Mouse (Mus musculus): ENCODE measurements around the gene Sv2b. TPM values are rescaled to one million over a fixed set of nuclear protein-coding genes. Genes with fewer than 3 reads are reported as not detected.

Gene Sv2b
- not detected in 2 replicates for polyA plus RNA-seq (2012; rRNA removed)

DNA sequence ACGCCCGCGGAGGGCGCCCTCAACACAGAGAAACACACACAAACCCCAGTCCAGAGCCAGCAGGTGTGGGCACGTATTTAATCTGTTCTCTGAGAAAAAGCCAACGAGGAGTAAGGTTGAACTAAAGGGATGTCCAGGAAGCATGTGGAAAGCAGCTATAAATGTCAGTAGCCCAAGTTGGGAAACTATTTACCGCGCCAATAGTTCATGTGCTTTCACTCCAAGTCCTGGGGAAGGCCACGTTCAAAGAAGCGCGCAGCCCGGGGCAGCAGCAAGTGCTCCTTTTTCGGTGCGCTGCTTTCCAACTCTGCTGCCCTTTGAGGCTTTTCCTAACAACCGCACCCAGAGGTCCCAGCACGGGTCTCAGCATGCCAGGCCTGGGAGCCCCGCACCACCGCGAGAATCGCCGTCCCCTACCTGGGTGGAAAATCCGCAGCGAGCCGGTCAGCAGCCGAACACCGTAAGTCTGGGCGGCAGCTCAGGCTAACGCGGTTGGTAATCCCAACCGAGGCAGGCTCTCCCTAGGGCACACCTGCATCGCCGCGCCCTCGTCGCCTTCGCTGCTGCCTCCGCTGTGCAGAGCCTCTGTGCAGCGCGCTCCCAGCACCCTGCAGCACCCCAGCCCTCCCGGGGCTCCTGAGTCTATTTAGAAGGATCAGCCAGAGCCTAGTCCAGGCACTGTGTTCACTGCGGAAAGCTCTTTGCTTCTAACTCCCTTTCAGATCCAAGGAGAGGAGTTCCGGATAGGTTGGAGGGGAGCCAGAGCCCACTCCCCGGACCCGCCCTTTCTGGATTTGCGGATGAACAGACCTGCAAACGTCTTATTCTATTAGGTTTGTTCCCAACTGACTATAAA is at the start of gene Sv2b:
Gene Sv2b (minus strand): TSS at position 806 of the 856 bp plus-strand sequence.
- no peak for TF ChIP-seq CTCF (conservative IDR thresholded peaks at IDR 0.05; ENCODE audit: insufficient read depth, insufficient read length, low read depth, low read length)
- TF ChIP-seq POLR2A (IDR thresholded peaks at IDR 0.05; ENCODE audit: low read depth, low read length), result no peak
- no peak for DNase-seq
- Histone ChIP-seq H3K27me3 (replicated peaks; ENCODE audit: control insufficient read depth, insufficient read depth, low read length) (peaks cover 3% of the 10 kb centered on the region; the same call in 1 of the 2 replicates), H3K4me1 (ENCODE audit: control insufficient read depth, insufficient read depth, low read length) (no peaks in the 10 kb centered on the region), H3K36me3 (ENCODE audit: control insufficient read depth, insufficient read depth, low read length) (no peaks in the 10 kb centered on the region), H3K27ac (ENCODE audit: insufficient read depth, low read depth, low read length) (no peak within 1 kb of the TSS), H3K4me3 (ENCODE audit: insufficient read depth, low read depth, low read length) (peak within 1 kb of the TSS; percentile 19; the same call in 1 of the 2 replicates)
- WGBS, result 3% methylated on average over 46 of the region's 46 CpGs

DNA sequence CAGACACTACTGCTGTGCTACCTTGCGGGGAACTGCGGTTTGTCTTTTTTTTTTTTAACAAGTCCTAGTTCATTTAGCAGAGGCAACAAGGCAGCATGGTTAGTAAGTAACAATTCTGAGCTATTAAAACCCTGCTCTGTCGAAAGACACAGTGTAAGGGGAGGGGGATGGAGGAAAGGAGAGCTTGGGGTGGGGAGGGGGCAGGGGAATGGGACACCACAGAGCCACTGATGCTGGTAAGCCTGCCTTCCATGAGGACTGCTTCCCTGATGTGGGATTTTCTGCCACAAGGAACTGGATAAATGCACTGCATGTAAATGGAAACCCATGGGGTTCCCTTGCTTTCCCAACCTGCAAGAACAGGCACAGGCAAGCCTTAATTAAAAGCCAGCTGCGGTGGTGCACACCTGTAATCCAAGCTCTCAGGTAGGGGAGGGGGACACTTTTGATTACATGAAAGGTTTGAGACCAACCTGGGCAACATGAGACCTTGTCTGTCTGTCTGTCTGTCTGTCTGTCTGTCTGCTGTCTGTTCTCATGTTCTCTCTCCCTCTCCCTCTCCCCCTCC is 49.3 kb upstream of the Sv2b start:
- Histone ChIP-seq H3K27ac (ENCODE audit: insufficient read depth, low read depth, low read length) (no peak overlapping the region), H3K36me3 (ENCODE audit: control insufficient read depth, insufficient read depth, low read length) (no peaks in the 10 kb centered on the region), H3K4me3 (ENCODE audit: insufficient read depth, low read depth, low read length) (no peak overlapping the region), H3K4me1 (ENCODE audit: control insufficient read depth, insufficient read depth, low read length) (no peaks in the 10 kb centered on the region), H3K27me3 (replicated peaks; ENCODE audit: control insufficient read depth, insufficient read depth, low read length) (no peaks in the 10 kb centered on the region)
- DNase-seq, result no peak
- TF ChIP-seq CTCF (conservative IDR thresholded peaks at IDR 0.05; ENCODE audit: insufficient read depth, insufficient read length, low read depth, low read length), result no peak
- no peak for TF ChIP-seq POLR2A (IDR thresholded peaks at IDR 0.05; ENCODE audit: low read depth, low read length)
- 43% methylated on average over 4 of the region's 4 CpGs for WGBS

GRCm38 (mm10) chr7:75355521-75355920 is 46.5 kb upstream of the Sv2b start:
- H3K36me3 ChIP-seq (ENCODE audit: control insufficient read depth, insufficient read depth, low read length), result no peaks in the 10 kb centered on the region
- H3K4me1 ChIP-seq (ENCODE audit: control insufficient read depth, insufficient read depth, low read length), result no peaks in the 10 kb centered on the region
- no peak overlapping the region for H3K4me3 ChIP-seq (ENCODE audit: insufficient read depth, low read depth, low read length)
- H3K27ac ChIP-seq (ENCODE audit: insufficient read depth, low read depth, low read length), result no peak overlapping the region
- whole genome bisulfite sequencing, result 78% methylated on average over 2 of the region's 2 CpGs
- H3K27me3 ChIP-seq (replicated peaks; ENCODE audit: control insufficient read depth, insufficient read depth, low read length), result no peaks in the 10 kb centered on the region
- no peak for DNase-seq
- TF ChIP-seq POLR2A (IDR thresholded peaks at IDR 0.05; ENCODE audit: low read depth, low read length), result no peak
- TF ChIP-seq CTCF (conservative IDR thresholded peaks at IDR 0.05; ENCODE audit: insufficient read depth, insufficient read length, low read depth, low read length), result no peak

GRCm38 (mm10) chr7:75352777-75353374 is 43.8 kb upstream of the Sv2b start:
- TF ChIP-seq CTCF (conservative IDR thresholded peaks at IDR 0.05; ENCODE audit: insufficient read depth, insufficient read length, low read depth, low read length) (no peak), POLR2A (IDR thresholded peaks at IDR 0.05; ENCODE audit: low read depth, low read length) (no peak)
- no peak overlapping the region for H3K4me3 ChIP-seq (ENCODE audit: insufficient read depth, low read depth, low read length)
- 42% methylated on average over 1 of the region's 1 CpGs for WGBS

DNA sequence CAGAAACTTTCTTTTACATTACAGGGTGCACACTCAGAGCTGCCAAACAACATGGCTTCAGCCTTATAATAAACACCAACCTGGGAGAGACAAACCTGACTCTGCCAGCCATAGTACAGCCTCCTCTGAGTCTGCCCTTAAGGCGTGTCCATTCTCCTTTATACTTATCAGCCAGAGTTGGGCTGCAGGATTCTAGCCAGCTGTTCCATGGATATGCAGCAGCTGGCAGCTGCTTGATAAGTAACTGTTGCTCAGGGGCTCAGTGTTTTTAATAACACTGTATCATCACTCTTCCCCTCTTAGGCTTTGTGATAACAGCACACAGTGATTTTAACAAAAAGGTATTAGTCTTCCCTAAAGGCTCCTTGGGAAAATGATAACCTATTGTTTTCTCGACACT is 41.1 kb upstream of the Sv2b start:
- no peak for TF ChIP-seq POLR2A (IDR thresholded peaks at IDR 0.05; ENCODE audit: low read depth, low read length)
- no peak for TF ChIP-seq CTCF (conservative IDR thresholded peaks at IDR 0.05; ENCODE audit: insufficient read depth, insufficient read length, low read depth, low read length)
- Histone ChIP-seq H3K27ac (ENCODE audit: insufficient read depth, low read depth, low read length) (no peak overlapping the region), H3K4me1 (ENCODE audit: control insufficient read depth, insufficient read depth, low read length) (no peaks in the 10 kb centered on the region), H3K4me3 (ENCODE audit: insufficient read depth, low read depth, low read length) (no peak overlapping the region), H3K36me3 (ENCODE audit: control insufficient read depth, insufficient read depth, low read length) (no peaks in the 10 kb centered on the region), H3K27me3 (replicated peaks; ENCODE audit: control insufficient read depth, insufficient read depth, low read length) (no peaks in the 10 kb centered on the region)
- 67% methylated on average over 2 of the region's 2 CpGs for WGBS
- no peak for DNase-seq

More at GRCm38 (mm10) chr7:75352777-75353374, 43.8 kb upstream of the Sv2b start:
- H3K4me1 ChIP-seq (ENCODE audit: control insufficient read depth, insufficient read depth, low read length), result no peaks in the 10 kb centered on the region
- no peak overlapping the region for H3K27ac ChIP-seq (ENCODE audit: insufficient read depth, low read depth, low read length)
- H3K27me3 ChIP-seq (replicated peaks; ENCODE audit: control insufficient read depth, insufficient read depth, low read length), result no peaks in the 10 kb centered on the region
- DNase-seq, result no peak
- H3K36me3 ChIP-seq (ENCODE audit: control insufficient read depth, insufficient read depth, low read length), result no peaks in the 10 kb centered on the region

GRCm38 (mm10) chr7:75332311-75332710 is 23.2 kb upstream of the Sv2b start:
- no peak for TF ChIP-seq POLR2A (IDR thresholded peaks at IDR 0.05; ENCODE audit: low read depth, low read length)
- no peak for TF ChIP-seq CTCF (conservative IDR thresholded peaks at IDR 0.05; ENCODE audit: insufficient read depth, insufficient read length, low read depth, low read length)
- Histone ChIP-seq H3K36me3 (ENCODE audit: control insufficient read depth, insufficient read depth, low read length) (no peaks in the 10 kb centered on the region), H3K27ac (ENCODE audit: insufficient read depth, low read depth, low read length) (no peak overlapping the region), H3K4me1 (ENCODE audit: control insufficient read depth, insufficient read depth, low read length) (no peaks in the 10 kb centered on the region), H3K4me3 (ENCODE audit: insufficient read depth, low read depth, low read length) (no peak overlapping the region), H3K27me3 (replicated peaks; ENCODE audit: control insufficient read depth, insufficient read depth, low read length) (no peaks in the 10 kb centered on the region; the same call in 1 of the 2 replicates)
- no peak for DNase-seq
- WGBS, result 71% methylated on average over 3 of the region's 3 CpGs

- H3K4me3 ChIP-seq (ENCODE audit: insufficient read depth, low read depth, low read length), result no peak overlapping the region
- H3K4me1 ChIP-seq (ENCODE audit: control insufficient read depth, insufficient read depth, low read length), result no peaks in the 10 kb centered on the region
- DNase-seq, result no peak
- no peak overlapping the region for H3K27ac ChIP-seq (ENCODE audit: insufficient read depth, low read depth, low read length)
- H3K36me3 ChIP-seq (ENCODE audit: control insufficient read depth, insufficient read depth, low read length), result no peaks in the 10 kb centered on the region
- WGBS, result 71% methylated on average over 3 of the region's 3 CpGs
- no peaks in the 10 kb centered on the region; the same call in 1 of the 2 replicates for H3K27me3 ChIP-seq (replicated peaks; ENCODE audit: control insufficient read depth, insufficient read depth, low read length)
- TF ChIP-seq CTCF (conservative IDR thresholded peaks at IDR 0.05; ENCODE audit: insufficient read depth, insufficient read length, low read depth, low read length) (no peak), POLR2A (IDR thresholded peaks at IDR 0.05; ENCODE audit: low read depth, low read length) (no peak)
Measured at GRCm38 (mm10) chr7:75329740-75330142, 20.7 kb upstream of the Sv2b start.
